Mouse (Mus musculus) heart, adult 8-10 months (tissue): Measurements from ENCODE around the gene Ercc1. TPM values are rescaled to one million over a fixed set of nuclear protein-coding genes. Genes with fewer than 3 reads are reported as not detected.

Source experiments
- DNase-seq: peaks from one replicate; pipeline ENCODE4 v3.0.0; 2022; ENCODE audit warnings: low spot score
- total RNA-seq, 4 experiments: library from RNA; stranded (reverse); gene quantifications; 2 replicates each; pipeline ENCODE4 v1.2.4; 2022

Ercc1 gene
- total RNA-seq, 4 experiments from 2014 or later, result 39.8 to 46.9 (median 44.4) TPM

- no peak for DNase-seq
These were observed 7.5 kb upstream of the Ercc1 start for GRCm38 (mm10) chr7:19337122-19337521.

- no peak for DNase-seq
These were observed 6.5 kb upstream of the Ercc1 start for GRCm38 (mm10) chr7:19338060-19338459.

- no peak for DNase-seq
These were observed 6.0 kb upstream of the Ercc1 start for GRCm38 (mm10) chr7:19338596-19338995.

- DNase-seq, result no peak
These were observed 3.3 kb upstream of the Ercc1 start for GRCm38 (mm10) chr7:19341250-19341649.

- peak; percentile 60 for DNase-seq
These were observed 2.7 kb upstream of the Ercc1 start for GRCm38 (mm10) chr7:19341761-19342409.

- peak; percentile 90 for DNase-seq
These were observed 2.0 kb upstream of the Ercc1 start for GRCm38 (mm10) chr7:19342481-19343027.

GRCm38 (mm10) chr7:19343210-19343808 is 1.3 kb upstream of the Ercc1 start:
- DNase-seq, result peak; percentile 81

- DNase-seq, result peak; percentile 91
These were observed 427 bp downstream of the Ercc1 start for GRCm38 (mm10) chr7:19344938-19345471.

GRCm38 (mm10) chr7:19349188-19349915 is 4.8 kb downstream of the Ercc1 start:
- peak; percentile 67 for DNase-seq

GRCm38 (mm10) chr7:19350221-19350620 is 5.6 kb downstream of the Ercc1 start:
- DNase-seq, result no peak

GRCm38 (mm10) chr7:19354991-19355390 is 10.4 kb downstream of the Ercc1 start:
- no peak for DNase-seq

- no peak for DNase-seq
These were observed 11.7 kb downstream of the Ercc1 start for GRCm38 (mm10) chr7:19356311-19356710.

- DNase-seq, result no peak
These were observed 13.1 kb downstream of the Ercc1 start for GRCm38 (mm10) chr7:19357381-19358375.

GRCm38 (mm10) chr7:19358634-19359033 is 14.1 kb downstream of the Ercc1 start:
- DNase-seq, result no peak

- DNase-seq, result peak; percentile 88
These were observed 14.8 kb downstream of the Ercc1 start, which contains the start of the genes Cd3eap and Ppp1r13l for GRCm38 (mm10) chr7:19359299-19359891. Gene Cd3eap, minus strand, starts transcription at chr7:19359483. Gene Ppp1r13l, plus strand, starts transcription at chr7:19359749.

GRCm38 (mm10) chr7:19359892-19360641 is 15.5 kb downstream of the Ercc1 start:
- peak; percentile 79 for DNase-seq

GRCm38 (mm10) chr7:19360944-19361343 is 16.4 kb downstream of the Ercc1 start:
- DNase-seq, result peak; percentile 94

- DNase-seq, result peak; percentile 87
These were observed 17.1 kb downstream of the Ercc1 start for GRCm38 (mm10) chr7:19361720-19362119.

- no peak for DNase-seq
These were observed 17.7 kb downstream of the Ercc1 start for GRCm38 (mm10) chr7:19362276-19362675.

GRCm38 (mm10) chr7:19363881-19364280 is 19.3 kb downstream of the Ercc1 start:
- peak; percentile 73 for DNase-seq
